Mouse (Mus musculus) frontal cortex, adult (tissue): Measurements from ENCODE around the gene Mfap3.
"Not testable (repeated sequence)": the region's sequence is repeated elsewhere in the genome, so short reads cannot be mapped to it uniquely, and the experiment has no call there.

Experiments
- ATAC-seq: cut with Nextera tagmentation; 2 replicates; pipeline ENCODE4 v1.9.2; 2017; ENCODE audit warnings: mild to moderate bottlenecking, moderate library complexity, mixed read lengths; ENCODE audit not compliant: low TSS enrichment

Gene Mfap3

GRCm38 (mm10) chr11:57529111-57529510 lies 10.6 kb downstream of the Mfap3 start:
- ATAC-seq, result no peak

- peak; percentile 69 for ATAC-seq
Measured at GRCm38 (mm10) chr11:57531300-57531950, 13.0 kb downstream of the Mfap3 start.

GRCm38 (mm10) chr11:57532306-57532705 lies 13.8 kb downstream of the Mfap3 start:
- ATAC-seq, result no peak

GRCm38 (mm10) chr11:57535912-57536311 lies 17.4 kb downstream of the Mfap3 start:
- peak; percentile 44; the same call in 1 of the 2 replicates for ATAC-seq

- no peak for ATAC-seq
Measured at GRCm38 (mm10) chr11:57539841-57540418, 21.5 kb downstream of the Mfap3 start.

- no peak for ATAC-seq
Measured at GRCm38 (mm10) chr11:57540681-57541080, 22.2 kb downstream of the Mfap3 start.

- peak; percentile 76 for ATAC-seq
Measured at GRCm38 (mm10) chr11:57548618-57549550, 30.4 kb downstream of the Mfap3 start.

GRCm38 (mm10) chr11:57550230-57550629 lies 31.8 kb downstream of the Mfap3 start:
- ATAC-seq, result no peak

- no peak for ATAC-seq
Measured at GRCm38 (mm10) chr11:57551016-57551415, 32.6 kb downstream of the Mfap3 start.

GRCm38 (mm10) chr11:57553015-57553780 lies 34.7 kb downstream of the Mfap3 start:
- no peak for ATAC-seq

GRCm38 (mm10) chr11:57557936-57558335 lies 39.5 kb downstream of the Mfap3 start:
- ATAC-seq, result not testable (repeated sequence)

GRCm38 (mm10) chr11:57564564-57564963 lies 46.1 kb downstream of the Mfap3 start:
- no peak for ATAC-seq

GRCm38 (mm10) chr11:57566091-57567035 lies 47.9 kb downstream of the Mfap3 start:
- peak; percentile 59; the same call in 1 of the 2 replicates for ATAC-seq

GRCm38 (mm10) chr11:57568950-57569490 lies 50.6 kb downstream of the Mfap3 start:
- ATAC-seq, result no peak

- no peak for ATAC-seq
Measured at GRCm38 (mm10) chr11:57571035-57571434, 52.6 kb downstream of the Mfap3 start.

GRCm38 (mm10) chr11:57573686-57574274 lies 55.3 kb downstream of the Mfap3 start:
- no peak for ATAC-seq

GRCm38 (mm10) chr11:57576871-57577515 lies 58.5 kb downstream of the Mfap3 start:
- ATAC-seq, result no peak

GRCm38 (mm10) chr11:57582818-57583635 lies 64.6 kb downstream of the Mfap3 start:
- peak; percentile 47 for ATAC-seq
